Mouse (Mus musculus) myocyte (in vitro differentiated cells): ENCODE results near the gene Zfp638. TPM values are rescaled to one million over a fixed set of nuclear protein-coding genes. Genes with fewer than 3 reads are reported as not detected.

Source experiments
- H3K27me3 ChIP-seq: one replicate; pipeline ENCODE4 v1.6.1; 2011; ENCODE audit not compliant: control insufficient read depth, insufficient read depth, insufficient read length
- H3K36me3 ChIP-seq: one replicate; pipeline ENCODE4 v1.6.1; 2011; ENCODE audit not compliant: control insufficient read depth, insufficient read depth
- H3K4me2 ChIP-seq: one replicate; pipeline ENCODE4 v1.6.1; 2011; ENCODE audit warnings: low read depth, control low read depth
- H3K4me3 ChIP-seq: one replicate; pipeline ENCODE4 v1.5.1; 2011; ENCODE audit warnings: mild to moderate bottlenecking, control low read depth, moderate library complexity
- H3K79me2 ChIP-seq: one replicate; pipeline ENCODE4 v1.6.1; 2011; ENCODE audit not compliant: control insufficient read depth, insufficient read depth
- H3ac ChIP-seq: one replicate; pipeline ENCODE4 v1.6.1; 2011; ENCODE audit not compliant: control insufficient read depth, insufficient read length
- CEBPB ChIP-seq: IDR thresholded peaks from 2 replicates; pipeline ENCODE4 v1.6.1; 2011; ENCODE audit warnings: mild to moderate bottlenecking, moderate library complexity; ENCODE audit not compliant: poor library complexity, insufficient read depth, severe bottlenecking
- E2F4 ChIP-seq: IDR thresholded peaks from one replicate; pipeline ENCODE4 v1.6.1; 2011; ENCODE audit warnings: mild to moderate bottlenecking, control low read depth, moderate library complexity; ENCODE audit not compliant: insufficient read depth
- MAX ChIP-seq: IDR thresholded peaks from one replicate; pipeline ENCODE4 v1.6.1; 2011; ENCODE audit warnings: low read depth, mild to moderate bottlenecking, control low read depth
- MYOD1 ChIP-seq, 3 experiments: IDR thresholded peaks; one replicate each; pipeline ENCODE4 v1.6.1; 2011; ENCODE audit warnings: control low read depth in 2 of 3, low read depth in 2 of 3, mild to moderate bottlenecking in 2 of 3, moderate library complexity in 1 of 3; ENCODE audit not compliant: insufficient read length in 2 of 3, control insufficient read depth in 1 of 3
- MYOG ChIP-seq, 3 experiments: IDR thresholded peaks; one replicate each; pipeline ENCODE4 v1.6.1; 2011; ENCODE audit warnings: control low read depth in 2 of 3, low read depth in 2 of 3, mild to moderate bottlenecking in 2 of 3; ENCODE audit not compliant: insufficient read length in 2 of 3, control insufficient read depth in 1 of 3, insufficient read depth in 1 of 3
- POLR2A ChIP-seq: IDR thresholded peaks from one replicate; pipeline ENCODE4 v1.6.1; 2011; ENCODE audit warnings: low read depth, mild to moderate bottlenecking, control low read depth, moderate library complexity; ENCODE audit not compliant: insufficient read length
- POLR2AphosphoS2 ChIP-seq: IDR thresholded peaks from one replicate; pipeline ENCODE4 v1.6.1; 2011; ENCODE audit warnings: low read depth, control low read depth; ENCODE audit not compliant: insufficient read length
- REST ChIP-seq: IDR thresholded peaks from one replicate; pipeline ENCODE4 v1.6.1; 2011; ENCODE audit warnings: mild to moderate bottlenecking, control low read depth, moderate library complexity; ENCODE audit not compliant: insufficient read depth, insufficient read length
- SRF ChIP-seq: IDR thresholded peaks from one replicate; pipeline ENCODE4 v1.6.1; 2011; ENCODE audit warnings: low read depth; ENCODE audit not compliant: control insufficient read depth, insufficient read length
- TCF12 ChIP-seq: IDR thresholded peaks from one replicate; pipeline ENCODE4 v1.6.1; 2011; ENCODE audit warnings: mild to moderate bottlenecking, control low read depth; ENCODE audit not compliant: poor library complexity, insufficient read depth, severe bottlenecking
- TCF3 ChIP-seq: IDR thresholded peaks from one replicate; pipeline ENCODE4 v1.6.1; 2011; ENCODE audit warnings: low read depth, control low read depth; ENCODE audit not compliant: insufficient read length
- USF1 ChIP-seq: IDR thresholded peaks from one replicate; pipeline ENCODE4 v1.6.1; 2011; ENCODE audit warnings: low read depth, mild to moderate bottlenecking, control low read depth, moderate library complexity
- polyA plus RNA-seq: library from polyadenylated mRNA; unstranded; fragments of >200 nt; fragmentation: generic; extraction: Trizol; gene quantifications from one replicate; pipeline ENCODE4 v1.2.1, GENCODE M21; 2012; ENCODE audit warnings: missing spikeins

The Zfp638 gene
- polyA plus RNA-seq = 6.0 TPM

GRCm38 (mm10) chr6:83866954-83867597 is at the start of gene Zfp638:
Gene Zfp638, plus strand, starts transcription at chr6:83867109.
- H3K79me2 ChIP-seq = no peaks in the 10 kb centered on the region
- TF ChIP-seq POLR2AphosphoS2 (no peak), REST (no peak), E2F4 (peak; percentile 59), POLR2A (no peak), TCF12 (no peak), SRF (no peak), TCF3 (no peak)
- H3K4me2 ChIP-seq = peak within 1 kb of the TSS; percentile 99
- H3K27me3 ChIP-seq = peaks cover 11% of the 10 kb centered on the region
- H3K4me3 ChIP-seq = peak within 1 kb of the TSS; percentile 13
- no peak within 1 kb of the TSS for H3ac ChIP-seq
- H3K36me3 ChIP-seq = no peaks in the 10 kb centered on the region

DNA sequence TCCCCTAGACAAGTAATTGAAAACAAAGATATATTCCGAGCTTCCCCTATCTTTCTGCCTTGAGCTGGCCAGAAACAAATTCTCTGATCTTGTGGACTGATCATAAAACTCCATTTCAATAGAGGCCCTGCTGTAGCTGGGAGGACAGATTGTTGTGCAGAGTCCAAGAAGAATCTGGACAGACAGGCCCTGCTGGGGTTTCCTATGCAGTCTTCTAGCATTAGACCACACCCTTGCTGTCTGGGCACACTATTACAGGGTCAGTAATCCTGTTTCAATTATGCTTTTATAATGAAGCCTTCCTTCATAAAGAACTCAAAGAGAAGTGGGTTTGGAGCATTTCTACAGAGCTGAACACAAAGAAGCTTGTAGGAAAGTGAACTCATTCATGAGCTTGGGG is 47.9 kb upstream of the Zfp638 start:
- no peak overlapping the region for H3K4me2 ChIP-seq
- TF ChIP-seq CEBPB (no peak), TCF3 (no peak), SRF (no peak), MYOD1 (IDR thresholded peaks at IDR 0.05; ENCODE audit: control insufficient read depth in 1 of 3, insufficient read length in 2 of 3, low read depth in 2 of 3) (no peak), POLR2A (no peak), TCF12 (no peak), MAX (no peak), USF1 (no peak), POLR2AphosphoS2 (no peak), MYOG (IDR thresholded peaks at IDR 0.05; ENCODE audit: control insufficient read depth in 1 of 3, insufficient read depth in 1 of 3, insufficient read length in 2 of 3, low read depth in 2 of 3) (no peak), REST (no peak)
- H3K36me3 ChIP-seq = peaks cover 6% of the 10 kb centered on the region

GRCm38 (mm10) chr6:83820727-83821515 is 46.0 kb upstream of the Zfp638 start:
- H3K79me2 ChIP-seq = no peaks in the 10 kb centered on the region
- TF ChIP-seq TCF3 = no peak
- TF ChIP-seq POLR2A = no peak
- TF ChIP-seq REST = no peak
- TF ChIP-seq MYOG (IDR thresholded peaks at IDR 0.05; ENCODE audit: control insufficient read depth in 1 of 3, insufficient read depth in 1 of 3, insufficient read length in 2 of 3, low read depth in 2 of 3) = no peak
- no peak for TF ChIP-seq MYOD1 (IDR thresholded peaks at IDR 0.05; ENCODE audit: control insufficient read depth in 1 of 3, insufficient read length in 2 of 3, low read depth in 2 of 3)
- TF ChIP-seq TCF12 = no peak
- TF ChIP-seq USF1 = no peak
- no peak for TF ChIP-seq POLR2AphosphoS2
- no peak for TF ChIP-seq SRF
- no peak for TF ChIP-seq MAX
- no peak for TF ChIP-seq E2F4

More for the DNA sequence above, 47.9 kb upstream of the Zfp638 start:
- Histone ChIP-seq H3K79me2 (no peaks in the 10 kb centered on the region), H3K27me3 (no peaks in the 10 kb centered on the region), H3ac (no peak overlapping the region), H3K4me3 (no peak overlapping the region)

GRCm38 (mm10) chr6:83821856-83822255 is 45.1 kb upstream of the Zfp638 start:
- H3K4me2 ChIP-seq = no peak overlapping the region
- TF ChIP-seq E2F4 (no peak), SRF (no peak), MYOG (IDR thresholded peaks at IDR 0.05; ENCODE audit: control insufficient read depth in 1 of 3, insufficient read depth in 1 of 3, insufficient read length in 2 of 3, low read depth in 2 of 3) (no peak), POLR2A (no peak), TCF12 (no peak), REST (no peak), USF1 (no peak), POLR2AphosphoS2 (no peak)

More at GRCm38 (mm10) chr6:83820727-83821515, 46.0 kb upstream of the Zfp638 start:
- no peaks in the 10 kb centered on the region for H3K27me3 ChIP-seq
- H3K4me3 ChIP-seq = no peak overlapping the region
- H3K4me2 ChIP-seq = no peak overlapping the region
- no peak overlapping the region for H3ac ChIP-seq
- peaks cover 6% of the 10 kb centered on the region for H3K36me3 ChIP-seq

DNA sequence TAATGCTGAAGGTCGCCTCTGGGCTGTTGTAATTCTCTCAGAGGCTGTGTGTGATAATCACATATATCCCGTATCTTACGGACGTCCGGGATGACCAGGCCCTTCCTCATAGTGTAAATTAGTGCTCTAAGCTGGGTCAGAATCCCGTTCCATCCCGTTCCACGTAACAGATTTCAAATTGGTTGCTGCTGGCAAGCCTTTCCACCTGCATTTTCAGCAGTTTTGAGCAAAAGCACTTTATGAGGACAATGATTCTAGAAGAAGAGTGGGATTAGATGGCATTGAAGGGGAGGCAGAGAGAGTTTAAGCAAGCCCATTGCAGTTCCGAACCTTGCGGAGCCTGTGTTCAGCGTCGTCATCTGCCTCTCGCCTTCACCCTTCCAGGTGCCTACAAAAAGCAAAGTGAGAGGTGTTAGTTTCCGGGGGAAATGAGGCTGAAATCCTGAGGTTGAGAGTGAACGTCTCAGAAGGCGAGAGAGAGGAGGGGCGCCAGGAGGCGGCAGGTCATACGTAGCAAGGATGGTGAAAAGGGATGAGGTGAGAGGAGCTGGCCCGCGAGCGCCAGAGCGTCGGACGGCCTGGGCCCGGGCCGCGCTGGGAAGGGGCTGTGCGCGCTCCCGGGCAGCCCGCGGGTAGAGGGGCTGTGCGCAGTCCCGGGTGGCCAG is 35.8 kb upstream of the Zfp638 start:
- Histone ChIP-seq H3K27me3 (peaks cover 5% of the 10 kb centered on the region), H3ac (peak overlapping the region; percentile 58), H3K4me2 (peak overlapping the region; percentile 96), H3K4me3 (peak overlapping the region; percentile 43), H3K36me3 (no peaks in the 10 kb centered on the region), H3K79me2 (no peaks in the 10 kb centered on the region)
- TF ChIP-seq E2F4 (no peak), USF1 (no peak), REST (no peak), CEBPB (no peak), POLR2A (no peak), POLR2AphosphoS2 (no peak), MYOG (IDR thresholded peaks at IDR 0.05; ENCODE audit: control insufficient read depth in 1 of 3, insufficient read depth in 1 of 3, insufficient read length in 2 of 3, low read depth in 2 of 3) (no peak), TCF3 (no peak), TCF12 (no peak), MYOD1 (IDR thresholded peaks at IDR 0.05; ENCODE audit: control insufficient read depth in 1 of 3, insufficient read length in 2 of 3, low read depth in 2 of 3) (no peak), SRF (no peak)

More at GRCm38 (mm10) chr6:83821856-83822255, 45.1 kb upstream of the Zfp638 start:
- Histone ChIP-seq H3K4me3 (no peak overlapping the region), H3K79me2 (no peaks in the 10 kb centered on the region), H3K36me3 (peaks cover 6% of the 10 kb centered on the region), H3ac (no peak overlapping the region), H3K27me3 (no peaks in the 10 kb centered on the region)
